Mouse (Mus musculus): Measurements from ENCODE around the gene Prpf4.

The Prpf4 gene

DNA sequence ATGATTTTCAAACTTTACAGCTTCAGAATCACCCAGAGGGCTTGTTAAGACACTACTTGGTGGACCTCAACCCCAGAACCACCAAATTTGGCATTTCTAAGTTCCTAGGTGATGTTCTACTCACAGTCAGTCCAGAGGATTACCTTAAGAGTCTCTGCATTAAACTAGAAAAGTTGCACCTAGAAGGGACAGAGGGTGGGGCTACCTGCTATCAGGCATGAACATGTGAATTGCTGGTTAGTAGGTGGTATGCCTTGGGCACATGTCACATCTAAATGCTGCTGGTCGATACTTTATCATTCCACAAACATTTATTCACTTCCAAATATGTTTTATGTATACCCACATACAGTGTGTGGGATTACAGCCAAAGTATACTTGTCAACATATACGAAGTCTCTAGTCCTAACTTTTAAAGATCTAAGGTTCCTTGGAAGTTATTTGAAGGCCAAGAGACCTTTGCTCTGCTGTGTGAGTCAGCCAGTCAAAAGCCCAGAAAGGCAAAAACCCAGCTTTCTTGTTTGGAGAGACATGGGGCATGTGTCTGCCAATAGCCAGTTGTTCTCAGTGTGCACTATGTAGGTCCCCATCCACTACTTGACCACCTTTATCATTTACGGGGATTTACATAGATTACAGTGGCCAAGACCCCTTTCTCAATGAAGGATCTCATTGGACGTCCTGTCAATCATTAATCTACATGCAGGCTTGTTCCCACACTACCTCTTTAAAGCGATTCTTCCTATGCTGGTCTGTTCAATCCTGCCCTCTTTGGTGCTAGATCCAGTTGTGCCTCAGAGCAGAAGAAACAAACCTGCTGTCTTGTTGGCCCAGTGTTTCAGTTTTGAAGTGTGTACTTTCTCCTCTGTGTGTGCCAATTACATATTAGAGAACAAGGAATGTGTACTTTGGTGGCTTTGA, 18.7 kb upstream of the Prpf4 start:
- no peak for DNase-seq

DNA sequence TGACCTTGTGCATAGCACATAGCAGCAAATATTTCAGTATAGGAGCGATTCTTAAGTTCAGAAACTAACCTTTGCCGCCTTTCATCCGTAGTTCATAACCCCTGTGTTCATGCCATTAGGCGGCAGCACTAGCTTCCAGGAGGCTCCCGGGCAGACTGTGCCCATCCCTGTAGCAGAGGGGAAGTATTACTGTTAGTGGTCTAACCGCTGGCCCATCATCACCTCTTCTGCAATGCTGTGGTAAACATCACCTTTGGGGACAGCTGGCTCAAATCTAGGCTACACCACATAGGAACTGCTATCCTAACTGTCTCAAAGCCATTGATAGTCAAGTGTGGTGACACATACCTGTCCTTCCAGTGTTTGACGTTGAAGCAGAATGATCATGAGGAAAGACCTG, 16.7 kb upstream of the Prpf4 start:
- no peak for DNase-seq

DNA sequence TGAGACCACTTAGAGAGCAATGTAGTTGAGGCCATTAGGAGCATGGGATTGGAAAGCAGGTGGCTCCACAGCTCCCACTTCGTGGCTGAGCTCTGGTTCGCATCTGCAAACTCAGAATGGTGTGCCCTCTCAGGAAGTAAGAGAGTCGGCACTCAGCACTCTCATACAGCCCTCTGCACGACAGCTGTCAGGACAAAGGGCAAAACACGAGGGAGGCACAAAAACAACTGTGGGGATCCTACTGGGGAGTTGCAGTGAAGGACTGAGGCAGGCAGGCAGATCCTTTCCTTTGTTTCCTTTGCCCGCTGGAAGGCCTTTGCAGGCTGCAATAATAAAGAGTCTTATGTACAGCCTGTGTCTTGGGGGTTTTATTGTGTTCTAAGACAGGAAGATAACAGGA, 15.1 kb upstream of the Prpf4 start:
- DNase-seq: no peak

DNA sequence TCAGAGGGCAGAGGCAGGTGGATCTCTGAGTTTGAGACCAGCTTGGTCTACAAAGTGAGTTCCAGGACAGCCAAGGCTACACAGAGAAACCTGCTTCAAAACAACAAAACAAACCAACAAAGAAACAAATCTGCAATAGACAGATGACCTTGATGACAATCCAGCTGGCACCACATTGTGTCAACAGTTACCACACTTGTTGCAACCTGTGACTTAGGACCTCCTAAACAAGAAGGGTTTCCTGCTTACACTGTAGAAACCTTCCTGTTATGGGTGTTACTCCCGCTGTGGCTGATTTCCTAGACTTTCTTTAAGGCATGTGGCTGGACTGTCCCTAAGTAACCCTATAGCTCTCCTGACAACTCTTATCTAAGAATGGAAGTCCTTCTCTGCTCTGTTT, 12.8 kb upstream of the Prpf4 start:
- DNase-seq: no peak

DNA sequence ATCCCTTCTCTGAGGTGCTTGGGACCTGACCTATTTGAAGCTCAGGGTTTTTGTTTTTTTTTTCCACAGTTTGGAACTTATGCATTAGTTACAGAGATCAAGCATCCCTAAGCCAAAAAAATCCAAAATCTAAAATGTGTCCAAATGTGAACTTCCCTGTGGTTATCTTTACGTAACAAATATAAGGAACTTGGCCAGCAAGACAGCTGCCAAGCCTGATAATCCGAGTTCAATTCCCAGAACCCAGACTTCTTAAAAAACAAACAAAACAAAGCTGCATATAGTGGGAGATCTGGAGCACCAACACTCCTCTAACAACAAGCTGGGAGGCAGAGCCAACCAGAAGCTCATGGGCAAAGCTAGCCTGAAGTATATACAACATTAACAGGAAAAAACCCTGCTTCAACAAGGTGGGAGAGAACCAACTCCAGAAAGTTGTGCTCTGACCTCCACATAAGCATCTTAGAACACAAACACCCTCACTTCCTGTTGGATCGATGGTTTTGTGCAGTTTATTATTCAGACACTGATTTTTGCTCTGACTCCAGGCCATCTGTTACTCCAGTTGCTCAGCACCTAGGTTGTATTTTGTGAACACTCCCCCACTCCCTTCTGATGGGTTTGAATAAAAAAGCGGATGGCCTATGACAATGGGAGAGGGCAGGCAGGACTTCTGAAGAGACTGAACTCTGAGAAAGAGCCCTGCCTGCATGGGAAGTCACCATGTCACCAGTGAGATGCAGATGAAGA, 10.8 kb upstream of the Prpf4 start:
- no peak for DNase-seq

DNA sequence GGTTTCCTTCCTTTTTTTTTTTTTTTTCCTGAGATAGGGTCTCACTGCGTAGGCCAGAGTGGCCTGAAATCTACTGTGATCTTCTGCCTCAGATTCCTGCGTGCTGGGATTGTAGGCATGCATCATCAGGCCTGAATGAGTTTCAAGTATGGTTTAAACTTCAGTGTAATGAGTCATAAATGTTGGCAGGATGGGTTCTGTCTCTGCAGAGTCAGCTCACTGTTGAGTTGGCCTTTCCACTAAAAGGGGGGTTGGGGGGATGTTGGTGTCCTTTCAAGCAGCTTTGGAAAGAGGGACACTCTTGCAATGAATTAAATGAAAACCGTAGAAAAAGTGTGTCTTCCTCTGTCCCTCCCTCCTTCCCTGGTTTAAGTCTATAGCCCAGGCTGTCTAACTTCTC, 9.6 kb upstream of the Prpf4 start:
- peak; percentile 88 for DNase-seq

DNA sequence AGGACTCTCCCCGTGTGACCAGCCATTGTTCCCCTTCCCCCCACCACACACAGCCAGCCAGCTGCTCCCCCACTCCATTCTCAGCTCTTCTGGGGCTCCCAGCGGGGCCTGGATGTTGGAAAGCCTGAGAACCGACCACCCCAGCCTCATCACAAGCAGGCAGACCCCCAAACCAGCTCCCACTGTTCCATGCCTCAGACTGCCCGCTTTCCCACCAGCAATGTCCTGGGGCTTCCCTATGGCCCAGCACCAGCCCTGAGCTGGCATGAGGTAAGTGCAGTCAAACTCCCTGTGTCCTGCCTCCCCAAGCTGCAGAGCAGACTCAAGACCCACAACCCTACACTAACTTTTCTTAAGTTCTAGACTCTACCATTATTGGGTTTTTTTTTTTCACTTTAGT, 2.5 kb upstream of the Prpf4 start:
- peak; percentile 91 for DNase-seq

DNA sequence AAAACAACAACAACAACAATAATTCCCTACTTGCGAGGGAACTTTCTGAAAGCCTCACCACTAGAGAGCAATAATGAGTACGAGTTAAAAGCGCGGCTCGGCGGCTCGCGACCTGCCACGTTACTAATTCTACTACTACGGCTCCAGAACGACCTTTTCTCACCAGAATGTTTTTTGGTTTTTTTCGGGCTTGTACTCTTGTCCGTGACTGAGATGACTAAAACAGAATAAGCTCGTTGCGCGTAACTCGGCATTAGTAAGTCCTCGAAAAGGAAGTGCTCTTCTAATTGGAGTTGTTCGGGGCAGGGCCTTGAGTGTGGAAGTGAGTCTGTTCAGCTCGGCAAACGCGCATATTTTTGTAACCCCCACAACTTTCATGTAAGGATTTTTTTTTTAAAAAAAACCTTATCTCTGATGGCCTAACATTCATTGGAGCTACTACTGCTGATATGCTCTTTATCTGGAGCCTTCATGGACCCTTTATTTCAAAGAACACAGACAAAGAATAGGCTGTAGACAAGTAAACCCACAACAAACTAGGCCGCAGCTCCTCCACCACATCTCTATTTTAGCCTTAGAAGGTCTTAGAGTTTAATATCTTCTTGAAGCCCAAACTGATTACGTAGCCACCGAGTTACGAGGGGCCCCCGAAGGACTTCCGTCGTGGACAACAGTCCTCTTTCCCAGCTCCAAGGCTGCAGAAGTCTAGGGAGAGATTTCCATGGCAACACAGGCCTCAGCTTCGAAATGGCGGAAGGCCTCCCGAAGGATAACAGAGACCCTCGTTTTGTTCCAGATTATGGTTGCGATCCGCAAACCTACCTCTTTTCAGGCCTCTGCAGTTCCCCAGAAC, 641 bp upstream of the Prpf4 start:
- DNase-seq: peak; percentile 94

DNA sequence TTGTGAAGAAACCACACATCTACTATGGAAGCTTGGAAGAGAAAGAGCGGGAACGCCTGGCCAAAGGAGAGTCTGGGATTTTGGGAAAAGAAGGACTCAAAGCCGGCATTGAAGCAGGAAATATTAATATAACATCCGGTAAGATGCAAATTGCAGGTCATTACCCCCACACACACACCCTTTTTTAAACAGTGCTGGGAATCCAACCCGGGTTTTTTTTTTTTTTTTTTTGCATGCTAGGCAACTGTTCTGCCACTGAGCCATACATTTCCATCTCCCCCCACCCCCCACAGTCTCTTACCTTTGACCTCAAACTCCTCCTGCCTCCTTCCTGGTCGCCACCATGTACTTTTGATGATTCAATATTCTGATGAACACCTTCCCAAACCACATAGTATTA, 1.0 kb downstream of the Prpf4 start:
- DNase-seq: no peak

DNA sequence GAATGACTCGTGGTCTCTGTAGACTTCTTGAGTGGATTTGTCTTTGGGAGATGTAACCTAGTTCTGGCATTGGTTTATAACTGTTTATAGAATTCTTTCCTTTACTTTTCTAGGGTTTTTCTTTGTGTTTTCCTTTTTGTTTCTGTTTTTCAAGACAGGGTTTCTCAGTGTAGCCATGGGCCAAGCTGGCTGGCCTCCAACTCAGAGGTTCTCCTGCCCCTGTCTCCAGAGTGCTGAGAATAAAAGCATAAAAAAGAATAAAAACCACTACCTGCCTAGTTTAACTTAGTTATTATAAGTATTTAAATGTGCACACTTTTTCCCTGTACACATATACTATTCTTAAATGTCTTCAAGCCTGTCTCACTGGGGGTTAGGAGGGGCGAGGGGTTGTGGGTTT, 1.7 kb downstream of the Prpf4 start:
- peak; percentile 62 for DNase-seq

DNA sequence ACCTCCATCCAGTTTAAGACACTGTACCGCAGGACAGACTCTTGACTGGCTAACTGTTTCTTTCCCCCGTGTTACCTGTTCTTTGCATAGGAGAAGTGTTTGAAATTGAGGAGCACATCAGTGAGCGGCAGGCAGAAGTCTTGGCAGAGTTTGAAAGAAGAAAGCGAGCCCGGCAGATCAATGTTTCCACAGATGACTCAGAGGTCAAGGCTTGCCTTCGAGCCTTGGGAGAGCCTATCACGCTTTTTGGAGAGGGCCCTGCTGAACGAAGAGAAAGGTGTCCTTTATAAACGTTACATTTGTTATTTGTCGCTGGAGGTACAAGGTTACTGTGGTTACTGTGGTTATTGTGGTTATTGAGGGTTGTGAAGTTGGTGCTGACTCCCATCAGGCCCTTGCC, 3.0 kb downstream of the Prpf4 start:
- no peak for DNase-seq

DNA sequence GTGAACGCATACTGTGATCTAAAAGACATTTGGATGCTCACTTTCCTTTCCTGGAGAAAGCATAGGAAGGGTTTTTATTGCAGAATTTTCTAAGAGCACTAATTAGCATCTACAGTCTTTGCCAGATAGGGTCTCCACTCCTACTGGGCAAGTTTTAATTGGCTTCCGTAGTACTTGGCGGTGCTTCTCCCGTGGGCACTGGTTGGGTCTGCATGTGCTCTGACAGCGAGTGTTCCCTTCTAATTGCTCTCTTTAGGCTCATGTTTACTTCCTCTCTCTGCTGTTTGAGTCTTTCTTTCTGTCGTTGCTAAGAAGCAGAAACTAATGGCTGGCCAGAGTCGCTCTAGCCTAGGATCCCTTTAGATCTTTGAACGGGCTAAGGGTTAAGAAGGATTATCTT, 9.9 kb downstream of the Prpf4 start:
- DNase-seq: no peak

DNA sequence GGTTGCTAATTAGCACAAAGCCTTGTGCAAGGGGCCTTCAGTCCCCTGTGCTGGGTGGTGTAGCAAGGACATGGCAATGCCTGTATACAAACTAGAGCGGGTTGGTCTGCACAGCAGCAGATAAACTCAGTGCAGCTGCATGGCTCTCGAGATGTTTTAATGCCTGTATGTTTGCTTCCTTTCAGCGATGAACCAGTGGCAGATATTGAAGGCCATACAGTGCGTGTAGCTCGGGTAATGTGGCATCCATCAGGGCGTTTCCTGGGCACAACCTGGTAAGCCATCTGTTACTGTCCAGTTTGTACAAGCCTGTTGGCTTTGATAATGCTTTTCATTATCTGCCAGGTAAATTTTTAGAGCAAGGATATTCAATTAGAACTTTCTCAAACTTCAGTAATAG, 10.5 kb downstream of the Prpf4 start:
- DNase-seq: no peak

DNA sequence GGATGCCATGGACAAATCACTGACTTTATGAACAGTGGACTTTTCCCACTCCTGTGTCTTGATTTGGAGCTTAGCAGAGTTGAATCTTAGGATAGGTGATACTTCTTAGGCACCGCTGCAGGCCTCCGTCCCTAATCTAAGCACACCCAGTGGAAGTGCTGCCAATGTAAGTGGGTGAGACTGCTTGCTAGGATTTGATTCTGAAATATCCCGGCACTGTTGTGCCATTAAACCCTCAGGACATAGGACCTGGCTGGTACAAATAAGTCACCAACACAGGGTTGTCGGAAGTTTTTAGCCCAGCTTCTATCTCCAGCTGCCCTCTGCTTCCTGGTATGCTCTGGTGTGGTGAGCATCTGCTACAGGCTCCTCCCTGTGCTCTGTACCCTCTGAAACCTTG, 17.3 kb downstream of the Prpf4 start:
- DNase-seq: no peak

DNA sequence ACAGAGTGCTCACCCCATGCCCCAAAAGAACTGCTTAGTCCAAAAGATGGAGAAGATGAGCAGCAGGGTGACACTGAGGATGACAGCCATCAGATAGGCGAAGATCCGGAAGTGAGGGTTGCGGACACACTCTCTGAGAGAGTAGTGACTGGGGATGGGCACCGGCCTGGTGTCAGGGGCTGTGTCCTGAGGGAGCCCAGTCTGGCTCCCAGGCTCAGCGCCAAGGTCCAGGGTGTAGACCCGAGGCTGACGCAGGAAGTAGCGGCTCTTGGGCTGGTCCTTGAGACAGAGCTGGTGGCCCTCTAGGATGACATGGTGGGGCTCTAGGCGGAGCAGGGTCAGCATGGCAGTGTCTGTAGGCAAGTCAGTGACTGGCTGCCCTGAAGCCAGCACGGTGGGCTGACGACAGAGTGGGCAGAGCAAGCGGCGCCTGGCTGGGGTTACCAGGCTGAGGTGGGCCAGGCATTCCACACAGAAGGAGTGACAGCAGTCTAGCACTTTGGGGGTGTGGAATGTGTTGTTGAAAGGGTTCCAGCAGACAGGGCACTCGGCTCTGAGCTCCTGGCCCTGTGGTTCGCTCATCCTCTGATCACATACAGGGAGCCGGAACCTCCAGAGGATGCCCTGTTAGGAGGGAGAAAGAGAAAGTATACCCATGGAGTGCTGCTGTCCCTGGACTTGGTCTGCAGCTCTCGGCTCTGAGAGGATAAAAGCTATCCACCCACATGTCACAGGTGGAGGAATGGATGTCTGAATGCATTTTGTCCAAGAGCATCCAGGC, 19.6 kb downstream of the Prpf4 start:
- no peak for DNase-seq

DNA sequence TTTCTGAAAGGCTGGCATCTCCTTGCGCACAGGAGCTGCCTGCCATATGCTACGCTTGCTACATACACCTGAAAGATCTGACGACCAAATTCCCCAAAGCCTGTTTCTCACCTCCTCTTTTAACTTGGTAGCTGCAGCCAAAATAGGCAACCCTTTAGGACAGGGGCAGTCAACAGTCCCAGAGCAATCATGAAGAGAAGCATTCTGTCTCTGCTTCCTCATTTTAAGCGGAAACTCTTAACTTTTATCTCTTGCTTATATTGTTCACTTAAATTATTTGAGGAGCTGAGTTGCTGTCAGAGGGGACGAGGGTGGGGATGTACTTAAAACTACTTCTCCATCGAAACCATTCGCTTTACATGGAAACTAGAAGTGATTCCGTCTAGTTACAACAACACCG, 21.0 kb downstream of the Prpf4 start:
- no peak for DNase-seq

DNA sequence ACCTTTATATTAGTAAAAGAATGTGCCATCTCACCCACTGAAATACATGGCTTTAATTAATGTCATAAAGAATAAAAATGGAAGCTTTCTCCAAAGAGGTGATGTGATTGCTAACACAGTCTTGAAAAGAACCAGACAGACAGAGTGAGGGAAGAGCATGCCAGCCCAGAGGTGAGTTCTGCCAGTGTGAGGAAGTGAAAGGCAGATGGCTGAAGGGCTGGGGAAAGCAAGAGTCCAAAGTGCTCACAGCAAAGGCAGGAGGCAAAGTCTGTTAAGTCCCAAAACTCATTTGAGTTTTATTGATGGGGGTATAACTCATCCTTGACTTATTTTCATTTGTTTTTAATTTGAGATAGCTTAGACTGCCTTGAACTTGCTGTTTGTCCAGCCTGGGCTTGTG, 22.1 kb downstream of the Prpf4 start:
- DNase-seq: no peak

DNA sequence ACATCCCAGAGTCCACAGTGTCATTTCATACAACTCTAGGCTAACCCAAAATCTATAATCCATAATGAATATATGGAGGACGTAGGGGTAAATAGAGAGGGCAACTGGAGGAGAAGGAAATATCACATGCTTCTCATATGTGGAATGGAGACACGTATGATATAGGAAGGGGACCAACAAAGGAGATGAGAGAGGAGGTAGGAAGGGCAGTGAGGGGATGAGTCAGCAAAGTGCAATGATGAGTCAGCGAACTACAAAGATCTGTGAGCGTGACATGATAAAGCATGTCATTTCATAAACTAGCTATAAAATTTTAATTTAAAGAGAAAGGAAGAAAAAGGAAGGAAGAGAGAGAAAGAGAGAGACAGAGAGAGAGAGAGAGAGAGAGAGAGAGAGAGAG, 22.9 kb downstream of the Prpf4 start:
- DNase-seq: no peak

DNA sequence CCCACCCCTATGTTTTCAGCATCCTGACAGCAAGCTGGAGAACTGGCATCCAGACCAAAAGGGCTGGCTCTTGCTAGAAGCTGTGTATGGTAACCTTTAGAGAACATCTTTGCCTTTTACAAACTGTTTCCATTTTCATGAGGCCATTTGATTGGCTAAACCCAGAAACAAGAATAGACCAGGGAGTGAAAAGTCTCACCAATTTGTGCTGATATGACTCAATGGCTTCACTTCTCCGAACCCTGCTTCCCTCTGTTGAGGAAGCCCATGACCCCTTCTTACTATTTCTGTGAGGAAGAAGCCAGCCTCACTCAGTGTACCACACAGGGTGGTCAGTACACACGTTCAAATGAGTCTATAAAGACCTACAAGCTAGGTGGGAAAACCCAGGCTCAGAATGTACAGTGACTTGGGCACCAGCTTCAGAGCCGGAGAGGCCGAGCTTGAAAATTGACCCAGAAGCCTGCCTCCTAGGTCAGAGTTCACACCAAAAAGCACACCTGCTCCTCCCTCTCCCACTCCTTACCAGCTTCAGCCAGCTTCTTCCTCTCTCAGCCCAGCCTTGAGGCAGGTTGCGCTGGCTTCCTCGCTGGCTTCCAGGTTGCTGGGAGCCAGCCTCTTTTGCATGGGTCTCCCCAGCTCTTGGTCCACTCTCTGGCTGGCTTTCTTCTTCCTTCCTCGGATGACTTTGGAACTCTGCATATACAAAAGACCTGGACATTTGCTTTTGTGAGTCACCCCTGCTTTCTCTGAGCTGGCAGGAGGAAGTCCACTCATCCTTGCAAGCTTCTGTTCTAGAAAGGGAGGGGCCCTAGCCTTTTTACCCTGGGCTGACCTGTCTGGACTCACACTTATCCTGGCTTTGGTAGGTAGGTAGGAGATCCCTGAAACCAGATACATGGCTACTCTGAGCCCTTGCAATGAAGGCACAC, 25.6 kb downstream of the Prpf4 start:
- no peak for DNase-seq

DNA sequence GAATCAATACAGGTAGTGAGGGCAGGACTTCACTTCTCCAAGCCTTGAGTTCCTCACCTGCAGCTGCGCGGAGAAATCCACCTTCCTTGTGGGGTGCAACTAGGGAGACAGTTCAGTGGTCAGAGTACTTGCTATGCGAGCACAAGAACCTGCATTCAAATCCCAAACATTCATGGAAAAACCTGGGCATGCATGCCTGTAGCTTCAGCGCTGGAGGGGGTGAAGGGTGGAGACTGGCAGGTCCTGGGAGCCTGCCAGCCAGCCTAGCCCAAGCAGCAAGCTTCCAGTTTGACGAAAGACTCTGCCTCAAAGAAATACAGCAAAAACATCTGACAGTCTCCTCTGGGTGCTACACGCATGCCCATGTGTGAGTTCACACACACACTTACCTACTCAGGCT, 26.5 kb downstream of the Prpf4 start, which contains the start of gene Rnf183:
Rnf183 (minus strand) TSS at position 172 of the 400 bp plus-strand sequence.
- DNase-seq: no peak

DNA sequence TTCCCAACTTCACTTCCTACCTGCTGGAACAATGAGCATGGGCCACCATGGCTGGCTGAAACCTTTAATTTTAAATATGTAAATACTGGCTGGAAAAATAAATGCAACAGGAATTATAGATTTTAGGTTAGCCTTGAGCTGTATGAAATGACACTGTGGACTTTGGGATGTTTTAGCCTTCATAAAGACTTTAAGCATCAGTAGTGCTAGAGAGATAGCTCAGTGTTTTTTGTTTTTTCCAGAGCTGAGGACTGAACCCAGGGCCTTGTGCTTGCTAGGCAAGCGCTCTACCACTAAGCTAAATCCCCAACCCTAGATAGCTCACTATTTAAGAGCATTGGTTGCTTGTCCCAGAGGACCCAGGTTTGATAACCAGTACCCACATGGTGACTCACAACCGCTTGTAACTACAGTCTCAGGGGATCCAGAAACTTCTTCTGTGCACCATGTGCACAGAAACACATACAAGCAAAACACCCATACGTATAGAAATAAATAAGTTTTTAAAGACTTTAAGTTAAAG, 28.7 kb downstream of the Prpf4 start:
- no peak for DNase-seq
